Mouse (Mus musculus) T-cell, adult 2 months (primary cell): Measurements from ENCODE around the gene Tmem50b.

Source experiments
- DNase-seq: peaks from one replicate; pipeline ENCODE4 v3.0.0; 2022; ENCODE audit warnings: low spot score

The Tmem50b gene

DNA sequence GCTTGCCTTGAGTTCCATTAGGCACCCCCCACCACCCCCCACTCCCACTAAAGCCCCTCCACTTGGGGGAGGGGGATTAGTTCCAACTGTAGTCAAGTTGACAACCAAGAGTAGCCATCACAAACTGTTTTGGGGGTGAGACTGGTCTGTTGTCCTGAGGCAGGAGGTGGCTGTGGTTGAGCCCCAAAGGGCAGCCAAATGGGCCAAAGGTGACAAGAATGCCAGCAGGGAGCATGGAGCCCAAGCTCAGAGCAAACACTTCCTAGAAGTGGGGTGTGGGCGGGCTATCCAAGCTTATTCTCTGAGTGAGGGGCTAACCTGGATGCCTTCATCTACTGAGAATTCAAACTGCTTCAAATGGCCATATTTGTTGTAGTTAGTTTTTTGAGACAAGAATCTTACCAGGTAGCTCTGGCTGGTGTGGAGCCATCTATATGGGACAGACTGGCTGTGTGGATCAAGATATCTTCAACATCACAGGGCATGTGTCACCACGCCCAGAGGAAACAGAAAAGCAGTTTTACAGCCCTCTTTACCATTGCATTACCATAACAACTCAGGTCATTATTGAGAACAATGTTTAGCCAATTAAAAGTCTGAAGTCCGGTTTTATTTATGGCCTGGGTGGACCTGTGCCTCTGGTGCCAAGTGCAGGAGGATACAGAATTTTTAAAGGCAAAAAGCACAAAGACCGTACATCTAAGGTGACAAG is 32.9 kb downstream of the Tmem50b start:
- DNase-seq: no peak

- DNase-seq: no peak
Observed at GRCm38 (mm10) chr16:91561541-91562457, 35.8 kb downstream of the Tmem50b start.

DNA sequence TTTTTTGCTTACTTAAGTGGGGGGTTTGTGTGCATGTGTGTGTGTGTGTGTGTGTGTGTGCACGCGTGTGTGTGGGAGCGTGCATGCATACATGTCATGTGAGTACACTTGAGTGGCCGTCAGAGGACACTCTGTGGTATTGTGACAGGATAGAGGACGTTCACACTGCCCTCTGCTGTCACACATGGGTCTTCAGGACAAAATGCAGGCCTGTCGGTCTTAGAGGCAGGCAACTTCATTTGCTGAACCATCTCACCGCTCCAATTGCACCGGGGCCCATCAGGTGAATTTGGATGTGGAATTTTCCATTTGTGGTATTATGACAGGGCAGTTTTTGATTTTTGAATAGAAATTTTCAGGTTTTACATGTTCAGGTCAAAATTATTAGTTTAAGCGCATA is 36.5 kb downstream of the Tmem50b start:
- DNase-seq: peak; percentile 44

DNA sequence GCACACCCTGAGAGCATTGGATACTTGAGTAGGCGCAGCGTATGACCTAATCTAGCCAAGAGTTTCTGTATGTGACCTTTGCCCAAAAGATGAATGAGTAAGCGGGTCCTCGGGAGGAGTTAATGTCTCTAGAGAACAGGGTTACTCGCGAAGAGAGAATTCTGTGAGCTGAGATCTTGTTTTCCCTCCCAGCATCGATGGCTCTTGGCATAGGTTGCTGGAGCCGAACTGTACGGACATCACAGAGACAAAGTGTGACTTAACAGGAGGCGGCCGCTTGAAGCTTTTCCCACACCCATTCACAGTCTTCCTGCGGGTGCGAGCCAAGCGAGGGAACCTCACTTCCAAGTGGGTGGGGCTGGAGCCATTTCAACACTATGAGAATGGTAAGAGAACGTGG is 39.9 kb downstream of the Tmem50b start:
- no peak for DNase-seq

DNA sequence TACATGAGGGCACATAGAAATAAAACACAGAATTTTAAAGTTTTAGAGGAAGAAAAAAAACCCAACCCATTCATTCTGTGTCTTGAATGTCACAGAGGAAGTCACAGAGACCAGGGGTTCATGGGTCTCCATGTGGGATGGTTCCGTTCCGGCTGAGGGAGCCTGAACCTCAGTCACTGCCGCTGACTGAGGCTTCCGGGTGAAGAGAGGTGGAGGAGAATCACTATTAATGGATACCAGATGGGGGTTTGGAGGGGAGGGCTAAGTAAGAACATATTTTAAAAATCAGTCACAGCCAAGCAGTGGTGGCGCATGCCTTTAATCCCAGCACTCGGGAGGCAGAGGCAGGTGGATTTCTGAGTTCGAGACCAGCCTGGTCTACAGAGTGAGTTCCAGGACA is 40.4 kb downstream of the Tmem50b start:
- DNase-seq: no peak

GRCm38 (mm10) chr16:91556659-91557058 is 40.9 kb downstream of the Tmem50b start:
- DNase-seq: no peak

DNA sequence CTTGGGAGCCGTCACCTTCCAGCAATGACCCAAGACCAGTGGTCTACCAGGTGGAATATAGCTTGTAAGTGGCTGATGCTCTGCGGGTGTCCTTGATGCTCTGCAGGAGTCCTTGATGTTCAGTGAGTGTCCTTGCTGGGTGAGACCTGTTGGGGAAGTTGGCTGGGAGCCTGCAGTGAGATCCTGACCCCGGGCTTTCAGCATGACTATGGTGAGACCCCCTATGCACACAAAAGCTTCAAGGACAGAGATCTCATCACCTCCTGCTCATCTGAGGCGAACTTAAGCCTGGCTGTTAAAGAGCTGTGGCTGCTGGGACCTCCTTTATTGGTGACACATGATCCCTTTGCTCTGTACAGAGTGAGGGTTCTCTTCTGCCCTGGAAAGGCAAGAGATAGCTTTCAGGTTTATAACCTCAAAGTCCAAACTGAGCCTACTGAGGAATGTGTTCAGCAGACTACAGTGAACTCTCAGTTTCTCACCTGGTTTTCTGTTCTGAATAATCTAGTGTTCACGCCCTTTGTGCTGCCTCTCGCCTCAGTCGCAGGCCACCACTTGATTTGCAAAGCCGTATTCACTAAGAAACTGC is 42.5 kb downstream of the Tmem50b start:
- no peak for DNase-seq

GRCm38 (mm10) chr16:91553625-91554024 is 44.0 kb downstream of the Tmem50b start:
- DNase-seq: peak; percentile 74

DNA sequence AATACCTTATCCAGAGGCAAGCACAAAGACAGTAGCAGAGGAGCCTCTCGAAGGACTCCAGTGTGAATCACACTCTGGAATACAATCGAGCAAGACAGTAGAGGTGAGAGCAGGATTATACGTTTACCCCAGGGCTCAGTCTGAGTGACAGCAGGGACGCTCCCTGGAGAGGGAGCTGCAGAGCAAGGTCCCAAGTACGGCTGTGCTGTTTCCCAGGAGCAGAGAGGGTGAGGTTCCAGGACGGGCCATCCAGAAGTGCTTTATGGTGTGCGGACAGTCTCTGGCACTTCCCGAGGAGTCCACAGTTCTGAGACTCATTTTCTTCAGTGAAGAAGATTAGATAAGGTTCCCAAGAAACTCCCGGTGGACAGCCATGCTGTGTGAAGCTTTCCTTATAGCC is 45.5 kb downstream of the Tmem50b start:
- no peak for DNase-seq

DNA sequence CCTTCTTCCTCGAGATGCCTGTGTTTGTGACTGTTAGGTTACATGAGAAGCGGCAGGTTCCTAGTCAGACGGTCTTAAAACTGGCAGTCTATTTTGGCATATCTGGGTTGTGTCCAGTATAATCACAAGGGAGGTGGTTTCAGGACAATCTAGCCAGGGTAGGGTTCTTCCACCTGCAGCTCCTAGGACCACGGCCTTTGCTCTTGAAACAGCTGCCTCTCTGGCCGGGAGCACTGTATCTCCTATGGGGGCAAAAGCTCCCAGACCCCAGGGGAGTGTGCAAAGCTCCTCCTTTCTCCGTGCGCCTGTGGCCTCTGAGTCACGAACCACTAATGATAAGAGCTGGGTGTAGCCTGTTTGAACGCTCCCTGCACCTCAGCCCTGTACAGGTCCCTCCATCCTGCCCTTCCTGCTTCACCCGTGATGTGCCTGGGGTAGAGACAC is 46.5 kb downstream of the Tmem50b start:
- DNase-seq: no peak

- DNase-seq: no peak
Observed at GRCm38 (mm10) chr16:91549616-91550015, 48.0 kb downstream of the Tmem50b start.

GRCm38 (mm10) chr16:91548996-91549395 is 48.6 kb downstream of the Tmem50b start:
- DNase-seq: peak; percentile 42

DNA sequence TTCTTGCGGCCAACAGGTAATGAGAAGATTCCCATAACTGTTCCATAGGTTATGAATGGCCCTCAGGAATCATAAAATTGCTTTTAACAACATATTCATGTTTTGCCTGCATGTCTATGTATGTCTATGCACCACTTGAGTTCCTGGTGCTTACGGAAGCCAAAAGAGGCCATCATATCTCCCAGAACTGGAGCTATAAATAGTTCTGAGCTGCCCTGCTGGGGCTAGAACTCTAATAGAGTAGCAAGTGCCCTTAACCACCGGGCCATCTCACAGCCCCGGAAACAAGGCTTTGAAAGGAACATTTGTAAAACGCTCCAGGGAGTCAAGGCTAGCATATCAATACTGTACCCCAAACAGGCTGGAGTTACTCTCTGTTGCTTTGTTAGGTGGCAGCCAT is 49.0 kb downstream of the Tmem50b start:
- DNase-seq: no peak

- peak; percentile 52 for DNase-seq
Observed at GRCm38 (mm10) chr16:91547974-91548373, 49.6 kb downstream of the Tmem50b start.

- peak; percentile 56 for DNase-seq
Observed at GRCm38 (mm10) chr16:91546836-91547741, 50.5 kb downstream of the Tmem50b start, which contains the start of gene Ifngr2. Gene Ifngr2, plus strand, starts transcription at chr16:91547072.

GRCm38 (mm10) chr16:91546391-91546835 is 51.2 kb downstream of the Tmem50b start:
- no peak for DNase-seq

DNA sequence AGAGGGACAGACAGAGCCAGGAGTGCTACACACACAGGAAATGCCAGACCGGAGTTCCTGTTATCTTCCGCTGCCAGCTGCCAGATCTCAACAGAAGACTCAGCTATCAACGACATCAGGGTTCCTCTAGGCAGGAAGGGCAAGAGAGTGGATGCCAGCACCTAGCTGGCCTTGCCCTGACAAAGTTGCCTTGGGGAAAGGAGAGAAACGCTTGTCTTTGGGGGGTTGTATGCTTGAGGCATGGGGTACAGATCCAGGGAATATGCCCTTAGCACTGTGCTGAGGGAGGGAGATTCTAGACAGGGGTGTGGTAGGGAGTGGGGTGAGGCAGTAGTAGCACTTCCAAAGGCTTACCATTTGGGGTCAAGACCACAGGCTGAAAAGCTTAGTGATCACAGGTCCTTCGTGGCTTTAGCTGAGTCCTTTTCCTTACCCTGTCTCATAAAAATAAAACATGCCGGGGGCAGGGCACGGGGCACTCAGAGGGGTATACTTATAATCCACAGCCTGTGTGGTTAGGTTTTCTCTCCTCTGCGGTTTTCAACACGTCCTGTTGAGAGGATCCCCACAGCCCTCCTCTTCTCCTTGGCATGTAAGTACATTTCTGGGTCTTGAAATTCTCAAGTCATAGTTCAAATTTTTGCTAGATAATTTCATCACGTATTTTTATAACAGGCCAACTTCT is 51.9 kb downstream of the Tmem50b start:
- DNase-seq: peak; percentile 87

DNA sequence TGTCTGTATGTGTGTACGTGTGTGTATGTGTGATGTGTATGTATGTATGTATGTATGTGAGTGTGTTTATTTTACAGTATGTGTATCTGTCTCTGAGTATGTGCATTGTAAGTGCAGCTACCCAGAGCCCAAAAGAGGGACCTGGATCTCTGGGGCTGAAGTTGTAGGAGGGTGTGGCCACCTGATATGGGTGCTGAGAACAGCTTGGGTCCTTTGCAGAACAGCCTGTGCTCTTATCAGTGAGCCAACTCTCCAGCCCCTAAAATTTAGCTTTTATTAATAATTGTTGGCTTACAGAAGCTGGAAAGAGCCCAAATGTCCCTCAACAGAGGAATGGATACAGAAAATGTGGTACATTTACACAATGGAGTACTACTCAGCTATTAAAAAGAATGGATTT is 54.0 kb downstream of the Tmem50b start:
- no peak for DNase-seq

DNA sequence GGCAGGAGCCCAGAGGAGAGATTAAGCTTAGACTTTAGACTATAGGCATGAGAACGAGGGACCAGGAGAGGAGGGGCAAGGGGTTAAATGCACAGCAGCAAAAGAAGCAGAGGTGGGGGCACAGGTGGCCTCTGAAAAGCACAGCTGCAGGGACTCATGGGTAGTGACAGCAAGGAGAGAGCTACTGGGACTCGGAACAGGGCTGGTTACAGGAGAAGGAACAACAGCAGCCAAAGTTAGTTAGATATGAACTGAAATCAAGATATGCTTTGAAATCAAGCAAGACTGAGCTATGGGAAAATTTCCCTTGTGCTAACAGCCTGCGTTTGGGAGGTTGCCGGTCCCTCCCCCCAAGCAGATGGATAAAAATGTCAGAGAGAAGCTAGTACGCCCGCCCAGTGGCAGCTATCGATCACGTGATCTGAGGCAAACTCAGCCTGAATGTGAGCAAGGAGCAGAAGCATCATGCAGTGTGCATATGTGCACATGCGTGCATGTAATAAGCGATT is 56.0 kb downstream of the Tmem50b start:
- DNase-seq: peak; percentile 52

DNA sequence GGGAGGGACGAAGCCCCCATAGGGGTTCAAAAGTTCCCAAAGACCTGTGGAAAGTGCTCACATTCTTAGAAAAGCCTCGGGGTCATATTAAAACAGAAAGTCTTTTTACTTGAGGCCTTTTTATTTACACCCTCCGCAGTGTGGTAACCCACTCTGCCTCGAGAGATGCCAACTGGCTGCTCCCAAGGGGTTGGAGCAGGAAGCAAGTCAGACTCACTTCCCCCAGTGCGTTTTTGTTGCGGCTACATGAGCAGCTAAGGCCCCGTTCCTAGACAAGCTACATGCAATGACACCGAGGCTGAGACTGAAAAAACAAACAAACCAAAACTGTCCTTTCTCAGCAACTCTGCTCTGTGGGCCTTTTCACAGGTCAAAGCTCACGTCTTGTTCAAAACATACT is 59.1 kb downstream of the Tmem50b start:
- peak; percentile 68 for DNase-seq

GRCm38 (mm10) chr16:91538051-91538450 is 59.5 kb downstream of the Tmem50b start:
- peak; percentile 56 for DNase-seq
